Mouse (Mus musculus) small intestine, adult 2 months (tissue): ENCODE measurements around the gene Map4k3.

Experiments used
- CTCF ChIP-seq: fragments of 200-500 bp; IDR thresholded peaks from 2 replicates; pipeline ENCODE4 v1.5.1; 2012; ENCODE audit warnings: low read depth, mild to moderate bottlenecking, control low read depth, inconsistent platforms, low read length, moderate library complexity, mixed read lengths; ENCODE audit not compliant: insufficient replicate concordance, insufficient read length; ENCODE audit errors: extremely low read depth
- POLR2A ChIP-seq: fragments of 200-500 bp; IDR thresholded peaks from 2 replicates; pipeline ENCODE4 v1.6.1; 2012; ENCODE audit warnings: low read depth, mild to moderate bottlenecking, control low read depth, inconsistent platforms, low read length, moderate library complexity

- peak; percentile 18 for TF ChIP-seq POLR2A
- no peak for TF ChIP-seq CTCF
Measured at GRCm38 (mm10) chr17:80727341-80727951, 839 bp downstream of the Map4k3 start.
